Mouse (Mus musculus) left cerebral cortex, adult 2 months (tissue): ENCODE results near the gene Ahnak. TPM values are rescaled to one million over a fixed set of nuclear protein-coding genes. Genes with fewer than 3 reads are reported as not detected.

Experiments
- DNase-seq, 2 experiments: peaks; one replicate each; pipeline ENCODE4 v3.0.0; 2021 to 2022; ENCODE audit warnings: low spot score in 2 of 2, mixed read lengths in 1 of 2; ENCODE audit errors: extremely low spot score in 1 of 2
- H3K27ac ChIP-seq: fragments of 200-600 bp; 2 replicates; pipeline ENCODE4 v1.8.1; 2022
- H3K4me3 ChIP-seq: fragments of 200-600 bp; 2 replicates; pipeline ENCODE4 v1.8.1; 2022
- CTCF ChIP-seq: fragments of 200-600 bp; IDR thresholded peaks from 2 replicates; pipeline ENCODE4 v1.8.1; 2022; ENCODE audit warnings: antibody characterized with exemption, mild to moderate bottlenecking, moderate library complexity
- intact Hi-C: fragments of 180-260 bp; cut with DNase I; formaldehyde crosslinking; loops from one replicate; pipeline ENCODE4 v1.15.1; 2025
- total RNA-seq, 2 experiments: library from RNA; stranded (reverse); gene quantifications; 2 replicates each; pipeline ENCODE4 v1.2.3; 2021

Gene Ahnak
- total RNA-seq, 2 experiments from 2014 or later = 22.5 to 32.2 TPM

DNA sequence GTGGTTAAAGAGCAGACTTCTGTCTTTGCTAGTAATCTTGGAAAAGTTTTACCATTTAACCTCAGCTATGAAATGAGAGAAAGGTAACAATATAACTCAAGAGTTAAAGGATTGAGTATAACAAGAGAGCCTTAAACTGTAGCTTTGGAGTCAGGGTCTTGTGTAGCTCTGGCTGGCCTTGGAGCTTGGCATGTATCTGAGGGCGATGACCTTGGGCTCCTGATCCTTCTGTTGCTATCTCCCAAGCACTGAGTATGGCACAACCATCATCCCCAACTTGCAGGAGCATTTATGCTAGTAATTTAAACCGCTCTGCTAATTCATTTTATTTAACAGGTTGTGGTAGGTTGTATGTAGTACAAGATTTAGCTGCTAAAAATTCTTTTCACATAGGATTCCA lies 13.6 kb upstream of the Ahnak start:
- no peak overlapping the region for H3K4me3 ChIP-seq
- TF ChIP-seq CTCF = no peak
- no peak overlapping the region for H3K27ac ChIP-seq
- no peak for DNase-seq
- intact Hi-C loops = loop anchor here (1.0 kb wide), 1 partner anchor 107 kb away; no protein-coding TSS in a partner anchor

DNA sequence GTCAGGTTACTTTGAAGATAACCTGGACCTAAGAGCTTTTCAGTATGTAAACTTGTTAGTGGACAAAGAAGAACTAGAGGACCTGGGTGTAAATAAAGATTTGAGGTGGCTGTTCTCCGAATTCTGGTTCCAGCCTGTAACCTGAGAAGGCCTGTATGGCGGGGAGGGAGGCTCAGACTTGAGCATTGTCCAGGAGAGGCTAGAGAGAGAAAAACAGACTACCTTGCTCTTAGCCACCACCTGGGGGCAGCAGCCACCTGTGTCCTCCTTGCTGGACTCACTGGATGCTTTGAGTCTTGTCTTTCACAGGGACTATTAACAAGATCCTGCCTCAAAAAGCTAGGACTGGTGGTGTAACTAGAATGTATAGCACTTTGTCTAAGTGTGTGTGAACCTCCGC lies 12.5 kb upstream of the Ahnak start:
- Histone ChIP-seq H3K4me3 (no peak overlapping the region), H3K27ac (no peak overlapping the region)
- intact Hi-C loops = loop anchor here (2.0 kb wide), 1 partner anchor 132 kb away; no protein-coding TSS in a partner anchor
- peak; percentile 70 for TF ChIP-seq CTCF
- no peak for DNase-seq

DNA sequence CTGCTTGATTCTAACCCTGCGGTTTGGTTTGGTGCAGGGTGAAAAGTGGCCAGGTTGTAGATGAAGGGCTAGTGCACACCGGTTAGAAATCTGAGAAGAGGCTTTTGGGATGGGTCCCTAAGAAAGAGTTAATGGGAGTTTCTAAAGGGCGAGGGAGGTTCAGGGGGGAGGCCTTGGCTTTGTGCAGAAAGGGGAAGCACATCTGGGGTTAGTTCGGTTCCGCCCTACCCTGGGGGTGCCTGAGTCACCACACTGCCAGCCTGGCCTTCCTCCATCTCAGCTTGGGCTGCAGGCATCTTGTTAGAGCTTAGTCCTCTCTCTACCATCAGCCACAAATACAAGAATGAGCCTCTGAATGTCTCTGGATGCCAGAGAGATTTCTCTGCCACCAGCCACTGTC lies 8.3 kb upstream of the Ahnak start:
- H3K27ac ChIP-seq = no peak overlapping the region
- no peak for TF ChIP-seq CTCF
- no peak overlapping the region for H3K4me3 ChIP-seq
- intact Hi-C loops = no loop called here
- no peak for DNase-seq

DNA sequence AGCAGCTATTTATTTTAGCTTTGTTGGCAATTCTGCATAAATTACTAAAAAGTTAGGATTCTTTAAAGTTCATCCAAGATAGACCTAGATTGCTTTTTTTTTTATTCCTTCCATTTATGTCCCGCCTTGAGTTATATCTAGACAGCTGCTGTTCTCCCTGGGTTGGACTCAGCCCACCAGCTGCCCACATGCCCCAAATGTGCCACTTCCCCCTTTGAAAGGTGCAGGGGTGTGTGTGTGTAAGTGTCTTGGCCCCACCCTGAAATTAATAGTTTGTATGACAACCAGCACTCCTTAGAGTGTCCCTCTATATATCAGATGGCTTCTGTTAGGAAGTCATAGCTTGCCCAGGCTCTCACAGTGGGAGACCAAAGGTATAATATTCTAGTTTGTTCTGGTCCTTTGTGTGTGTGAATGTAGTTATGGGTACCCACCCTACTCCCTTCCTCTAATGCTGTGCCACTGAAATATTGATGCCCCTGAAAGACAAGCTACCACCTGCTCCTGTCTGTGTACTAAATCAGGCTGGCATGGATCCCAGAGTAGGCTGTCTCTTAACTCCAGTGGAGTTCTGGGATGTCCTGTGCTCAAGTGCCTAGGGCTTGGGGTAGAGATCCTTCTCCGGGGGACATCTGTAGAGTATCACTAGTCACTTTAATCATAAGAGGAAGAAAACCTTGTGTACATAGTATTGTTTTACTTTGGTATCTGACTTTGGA lies 7.5 kb upstream of the Ahnak start:
- TF ChIP-seq CTCF = no peak

DNA sequence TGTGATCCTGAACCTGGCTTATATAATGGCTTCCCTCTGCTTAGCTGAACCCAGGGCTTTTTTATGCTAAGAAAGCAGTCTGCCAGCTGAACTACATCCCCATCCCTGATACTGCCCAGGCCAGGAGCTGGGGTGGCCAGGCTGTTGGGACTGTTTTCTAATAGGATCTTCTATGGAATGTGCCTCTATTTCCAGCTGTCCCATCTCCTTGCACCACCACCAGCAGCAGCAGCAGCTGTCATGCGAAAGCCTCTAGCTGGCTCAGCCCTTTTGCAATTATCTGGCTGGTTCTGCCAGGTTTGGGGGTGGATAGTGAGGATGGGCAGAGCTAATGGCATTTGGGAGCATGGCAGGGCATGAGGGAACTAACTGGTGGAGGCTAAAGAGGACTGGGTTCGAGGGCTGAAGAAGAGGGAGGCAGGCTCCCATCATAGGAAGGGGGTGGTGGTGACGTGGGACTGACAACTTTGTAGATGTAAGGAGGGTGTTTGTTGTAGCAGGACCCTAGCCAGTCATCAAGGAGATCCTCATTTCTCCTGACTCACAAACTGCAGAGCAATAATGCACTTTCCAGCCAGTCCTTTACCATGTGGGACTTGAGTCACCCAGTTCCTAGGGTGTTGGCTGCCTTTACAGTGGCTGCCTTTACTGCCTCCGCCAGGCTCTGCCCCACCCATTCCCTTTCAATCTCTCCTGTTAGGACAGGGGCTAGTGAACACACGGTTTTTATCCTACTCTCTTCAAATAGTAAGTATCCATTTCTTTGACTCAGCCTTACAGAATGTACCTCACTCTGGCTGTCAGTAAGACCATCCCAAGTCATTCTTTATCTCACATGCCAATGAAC lies 6.6 kb upstream of the Ahnak start:
- no peak for DNase-seq
- intact Hi-C loops = no loop called here
- Histone ChIP-seq H3K4me3 (no peak overlapping the region), H3K27ac (no peak overlapping the region)
- no peak for TF ChIP-seq CTCF

More for the DNA sequence above, 7.5 kb upstream of the Ahnak start:
- H3K4me3 ChIP-seq = no peak overlapping the region
- no peak for DNase-seq
- H3K27ac ChIP-seq = no peak overlapping the region
- intact Hi-C loops = no loop called here

DNA sequence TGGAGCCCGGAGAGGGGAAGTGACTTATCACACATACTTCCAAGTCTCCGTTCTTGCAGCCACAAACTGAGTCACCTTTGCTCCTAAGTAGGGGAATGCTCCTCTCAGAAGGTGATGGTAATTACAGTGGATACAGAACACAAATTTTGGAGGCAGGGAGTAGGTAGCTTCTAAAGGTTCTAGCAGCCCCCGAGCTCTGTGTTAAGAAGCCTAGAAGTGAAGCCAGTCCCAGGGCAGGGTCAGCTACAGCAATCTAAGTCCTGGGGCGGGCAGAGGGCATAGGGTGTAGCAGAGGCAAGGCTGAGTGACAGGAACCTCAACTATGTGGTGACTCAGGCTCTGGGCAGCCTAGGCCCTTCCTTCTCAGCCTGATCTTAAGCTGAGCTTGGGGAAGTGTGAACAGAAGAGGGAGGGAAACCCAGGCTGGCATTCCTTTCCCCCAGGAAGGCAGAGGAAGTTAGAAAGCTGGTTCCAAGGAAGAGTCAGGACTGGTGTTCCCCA lies 5.9 kb upstream of the Ahnak start:
- TF ChIP-seq CTCF = no peak
- no peak for DNase-seq
- intact Hi-C loops = no loop called here

DNA sequence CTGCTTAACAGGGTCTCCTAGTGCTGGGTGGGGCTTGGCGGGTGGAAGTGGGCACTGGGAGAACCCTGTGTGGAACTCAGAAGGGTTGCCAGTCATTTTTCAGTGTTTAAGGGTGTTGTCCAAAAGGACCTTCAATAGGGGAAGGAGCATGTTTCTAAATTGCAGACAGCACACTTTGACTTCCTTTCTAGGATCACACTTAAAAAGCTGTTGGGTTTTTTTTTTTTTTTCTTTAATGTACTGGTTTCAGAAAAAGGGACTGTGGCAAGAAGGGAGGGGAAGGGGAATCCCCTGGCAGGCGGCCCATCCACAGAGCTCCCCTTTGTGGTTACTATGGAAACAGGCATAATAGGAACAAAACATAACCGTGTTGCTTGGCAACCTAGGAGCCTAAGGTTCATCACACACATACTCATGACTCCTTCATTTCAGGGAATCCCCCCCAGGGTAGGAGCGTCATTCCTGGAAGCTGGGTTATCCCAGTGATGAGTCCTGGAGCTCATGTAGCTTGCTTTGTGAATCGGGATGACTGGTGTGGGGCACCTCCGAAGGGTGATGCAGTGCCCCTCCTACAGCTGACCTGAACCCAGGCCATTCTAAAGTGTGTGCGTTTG lies 4.7 kb upstream of the Ahnak start:
- DNase-seq = no peak
- Histone ChIP-seq H3K27ac (no peak overlapping the region), H3K4me3 (no peak overlapping the region)
- no peak for TF ChIP-seq CTCF
- intact Hi-C loops = no loop called here

More for the DNA sequence above, 5.9 kb upstream of the Ahnak start:
- Histone ChIP-seq H3K4me3 (no peak overlapping the region), H3K27ac (no peak overlapping the region)

DNA sequence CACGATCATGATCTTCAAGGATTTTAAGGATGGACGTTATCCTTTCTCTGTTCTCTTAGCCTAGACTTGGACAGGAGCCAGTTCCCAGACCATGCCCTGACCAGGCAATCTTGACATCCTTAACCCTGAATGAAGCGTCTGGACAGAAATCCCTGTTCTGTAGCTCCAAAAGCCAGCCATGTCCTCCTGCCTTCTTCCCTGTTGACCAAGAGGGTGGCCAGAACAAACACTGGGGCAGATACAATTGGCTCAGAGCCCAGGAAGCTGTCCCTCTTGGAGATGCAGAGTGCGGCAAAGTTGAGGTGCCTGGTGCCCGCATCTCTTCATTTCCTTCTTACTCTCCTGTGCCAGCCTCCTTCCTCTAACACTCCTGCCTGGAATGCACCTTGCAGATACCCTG lies 3.2 kb upstream of the Ahnak start:
- intact Hi-C loops = no loop called here
- no peak for DNase-seq
- Histone ChIP-seq H3K27ac (no peak overlapping the region), H3K4me3 (no peak overlapping the region)
- TF ChIP-seq CTCF = no peak

DNA sequence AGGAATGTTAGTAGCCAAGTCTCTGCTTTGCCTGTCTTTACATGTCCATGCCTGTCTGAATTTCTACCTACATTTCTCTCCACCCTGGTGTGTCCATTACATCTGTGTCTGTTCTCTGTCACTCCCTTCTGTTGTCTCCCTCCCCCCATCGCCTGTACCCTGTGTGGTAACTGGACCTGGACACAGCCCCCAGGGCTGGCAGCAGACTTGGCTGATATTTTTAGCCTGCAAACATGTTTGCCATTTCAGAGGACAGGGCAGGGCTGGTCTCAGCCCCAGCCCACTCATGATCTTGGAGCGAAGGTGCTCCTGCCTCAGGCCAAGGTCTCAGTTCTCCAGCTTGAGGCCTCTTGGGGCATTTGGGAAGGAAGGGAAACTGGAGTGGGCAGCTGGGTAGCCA lies 1.3 kb upstream of the Ahnak start:
- no peak for DNase-seq
- Histone ChIP-seq H3K27ac (no peak overlapping the region), H3K4me3 (no peak overlapping the region)
- intact Hi-C loops = no loop called here
- TF ChIP-seq CTCF = no peak

DNA sequence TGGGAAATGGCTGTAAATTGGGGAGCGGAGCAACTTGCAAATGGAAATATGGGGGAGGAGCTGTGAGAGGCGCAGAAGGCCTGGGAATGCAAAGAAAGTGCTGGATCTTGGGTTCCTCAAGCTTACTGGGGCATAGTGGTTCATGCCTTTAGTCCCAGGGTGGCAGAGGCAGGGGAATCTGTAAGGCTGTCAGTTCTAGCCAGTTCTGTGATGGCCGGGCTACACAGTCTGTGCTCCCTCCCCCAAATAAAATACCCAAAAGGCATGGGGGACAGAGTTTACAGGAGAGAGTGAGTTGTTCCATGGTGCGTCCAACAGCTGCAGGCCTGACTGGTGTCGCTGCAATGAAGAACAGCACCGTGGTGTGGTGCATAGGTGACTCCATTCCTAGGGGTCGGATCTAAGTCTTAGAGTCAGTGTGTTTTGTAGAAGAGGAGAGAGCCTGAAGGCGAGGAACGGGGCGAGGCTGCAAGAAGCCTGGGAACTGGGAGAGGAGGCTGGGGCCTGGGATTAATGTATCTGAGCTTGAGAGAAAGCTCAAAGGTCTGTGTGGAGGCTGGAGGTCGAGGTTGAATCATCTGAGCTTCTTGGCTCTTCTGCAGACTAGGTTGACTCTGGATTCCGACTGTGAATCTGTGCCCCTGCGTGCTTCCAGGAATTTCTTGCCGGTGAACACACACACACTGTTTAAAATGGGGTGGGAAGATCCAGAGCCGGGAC lies 578 bp upstream of the Ahnak start:
- H3K4me3 ChIP-seq = peak overlapping the region; percentile 57
- no peak overlapping the region; the same call in 1 of the 2 replicates for H3K27ac ChIP-seq
- no peak for DNase-seq
- no peak for TF ChIP-seq CTCF
- intact Hi-C loops = no loop called here
